ENCODE assay signal across 9 mouse cellular contexts in genomic region chr7:73389871-73390294, GRCm38 (mm10). TPM values are rescaled to one million over a fixed set of nuclear protein-coding genes. Genes with fewer than 3 reads are reported as not detected.
A peak's percentile ranks its signal among the peaks of the same experiment; 100 is the strongest.
DNase-seq lines count a peak whose midpoint lies in the region; ATAC-seq and TF ChIP-seq lines count a peak whose summit lies in the region.
"Had no signal": no experiment of that assay in that cellular context is flagged by ENCODE, and none has a peak within 500 bp of the region (broad histone marks: within the 10 kb centered on the region; RNA-seq: fewer than 3 reads in every experiment).

No protein-coding gene starts in this region.

- peak overlapping the region; percentile 98 for H3K27ac ChIP-seq in gastrocnemius, adult 2 months
- H3K27ac ChIP-seq in forebrain, embryonic 15.5 days (replicated peaks) = peak overlapping the region; percentile 77
- H3K27ac ChIP-seq in limb, embryonic 10.5 days = peak overlapping the region; percentile 95
- H3K27ac ChIP-seq in neural tube, embryonic 11.5 days (ENCODE audit: low read depth, low read length) = peak overlapping the region; percentile 96
- H3K27ac ChIP-seq: macrophage had no signal

- peaks cover 66% of the 10 kb centered on the region for H3K4me1 ChIP-seq in forebrain, embryonic 15.5 days
- H3K4me1 ChIP-seq in limb, embryonic 10.5 days = peaks cover 42% of the 10 kb centered on the region
- peaks cover 27% of the 10 kb centered on the region for H3K4me1 ChIP-seq in neural tube, embryonic 11.5 days (ENCODE audit: control insufficient read depth, insufficient read depth, low read length)

- ATAC-seq in forebrain, embryonic 15.5 days (replicated peaks) = no peak
- no peak for ATAC-seq in neural tube, embryonic 11.5 days (ENCODE audit: insufficient read depth, low FRiP score, low TSS enrichment)

- H3K9me3 ChIP-seq in forebrain, embryonic 15.5 days = no peaks in the 10 kb centered on the region
- H3K9me3 ChIP-seq in limb, embryonic 10.5 days (replicated peaks) = no peaks in the 10 kb centered on the region
- H3K9me3 ChIP-seq in neural tube, embryonic 11.5 days (ENCODE audit: control insufficient read depth, low read length) = no peaks in the 10 kb centered on the region

- no peak for TF ChIP-seq CTCF in gastrocnemius, adult 2 months (IDR thresholded peaks at IDR 0.05)

- WGBS in forebrain, embryonic 15.5 days = 3% methylated on average over 15 of the region's 15 CpGs
- under 1% methylated on average over 15 of the region's 15 CpGs for WGBS in limb, embryonic 10.5 days
- under 1% methylated on average over 15 of the region's 15 CpGs for WGBS in neural tube, embryonic 11.5 days

- no peak overlapping the region; the same call in 1 of the 2 replicates for H3K9ac ChIP-seq in forebrain, embryonic 15.5 days (replicated peaks)
- peak overlapping the region; percentile 97 for H3K9ac ChIP-seq in neural tube, embryonic 11.5 days (ENCODE audit: low read length)

- 0 out of 2 replicates have a peak, but pooled peaks cover 2% of the 10 kb centered on the region for H3K36me3 ChIP-seq in forebrain, embryonic 15.5 days
- H3K36me3 ChIP-seq in limb, embryonic 10.5 days = peaks cover 12% of the 10 kb centered on the region
- peaks cover 1% of the 10 kb centered on the region; the same call in 1 of the 2 replicates for H3K36me3 ChIP-seq in neural tube, embryonic 11.5 days (ENCODE audit: control insufficient read depth, insufficient read depth, low read length)

- H3K4me3 ChIP-seq in gastrocnemius, adult 2 months = peak overlapping the region; percentile 93
- H3K4me3 ChIP-seq in forebrain, embryonic 15.5 days = peak overlapping the region; percentile 58
- peak overlapping the region; percentile 71 for H3K4me3 ChIP-seq in limb, embryonic 10.5 days
- peak overlapping the region; percentile 90 for H3K4me3 ChIP-seq in neural tube, embryonic 11.5 days (ENCODE audit: low read depth, low read length)

- intact Hi-C loops in gastrocnemius, adult 2 months (cut with DNase I) = no loop called here

- H3K4me2 ChIP-seq in forebrain, embryonic 15.5 days (replicated peaks) = peak overlapping the region; percentile 89
- H3K4me2 ChIP-seq in neural tube, embryonic 11.5 days (ENCODE audit: low read depth) = peak overlapping the region; percentile 92

- H3K27me3 ChIP-seq in forebrain, embryonic 15.5 days = no peaks in the 10 kb centered on the region
- H3K27me3 ChIP-seq in limb, embryonic 10.5 days (ENCODE audit: low read depth, poor library complexity, severe bottlenecking) = no peaks in the 10 kb centered on the region
- no peaks in the 10 kb centered on the region for H3K27me3 ChIP-seq in neural tube, embryonic 11.5 days (ENCODE audit: control insufficient read depth, insufficient read depth, low read length)

- DNase-seq in gastrocnemius, adult 2 months = peak; percentile 48
- no peak for DNase-seq in gastrocnemius, postnatal 4 days (ENCODE audit: low spot score in 2 of 2)
- peak; percentile 81 for DNase-seq in limb, embryonic 10.5 days (ENCODE audit: low spot score)
- peak; percentile 70 for DNase-seq in neural tube, embryonic 11.5 days (ENCODE audit: low spot score)
- no peak for DNase-seq in spleen, adult 12 weeks (ENCODE audit: low spot score)
- DNase-seq in adrenal gland, adult (ENCODE audit: inconsistent age in 2 of 2, low spot score in 1 of 2) = no peak
- DNase-seq in layer of hippocampus, postnatal 36 days = no peak

RNA-seq across cellular contexts. Expression of gene Rgma, which starts 14.6 kb away (rescaled TPM):
- total RNA-seq in gastrocnemius, adult 2 months (2021) = 10 to 100 TPM; 46.1 to 52.4 TPM
- total RNA-seq in gastrocnemius, postnatal 4 days (2021) = 10 to 100 TPM; 94.6 to 97.6 TPM
- 20.3 and 25.2 TPM in 2 replicates for polyA plus RNA-seq in forebrain, embryonic 15.5 days (2015; fragmentation: Nextera tagmentation; extraction: Ambion mirVana)
- polyA plus RNA-seq in limb, embryonic 10.5 days (2016; fragmentation: Nextera tagmentation; extraction: Ambion mirVana) = 20.1 and 26.8 TPM in 2 replicates
- polyA plus RNA-seq in neural tube, embryonic 11.5 days (2014; fragmentation: Nextera tagmentation; extraction: Ambion mirVana) = 48.9 and 50.1 TPM in 2 replicates
- total RNA-seq in layer of hippocampus, postnatal 36 days (2021) = 10 to 100 TPM; 44.1 to 48.8 TPM
- polyA plus RNA-seq: macrophage had no signal

Comparison
In these comparisons a context has a peak if more than half of its experiments do, and no peak if none do; other contexts are left out.
1. DNase-seq: peak in gastrocnemius, adult 2 months (single experiment), limb, embryonic 10.5 days (single experiment) and neural tube, embryonic 11.5 days (single experiment); none in gastrocnemius, postnatal 4 days (0 of 2), spleen, adult 12 weeks (single experiment), adrenal gland, adult (0 of 2) and layer of hippocampus, postnatal 36 days (0 of 2).
2. Peak in every context shown above with its lines, with median percentiles within 50 percentile points of each other: H3K27ac ChIP-seq and H3K4me3 ChIP-seq.